Mouse (Mus musculus) gastrocnemius, postnatal 36 days (tissue): Measurements from ENCODE around the gene Nfatc3. TPM values are rescaled to one million over a fixed set of nuclear protein-coding genes. Genes with fewer than 3 reads are reported as not detected.
"Not testable (repeated sequence)": the region's sequence is repeated elsewhere in the genome, so short reads cannot be mapped to it uniquely, and the experiment has no call there.

Experiments
- DNase-seq, 2 experiments: peaks; one replicate each; pipeline ENCODE4 v3.0.0; 2022
- intact Hi-C: fragments of 180-260 bp; cut with DNase I; formaldehyde crosslinking; loops from one replicate; pipeline ENCODE4 v1.15.1; 2025
- long read RNA-seq, 2 experiments: library from polyadenylated mRNA; stranded (forward); transcript quantifications; one replicate each; pipeline ENCODE4 v2.0.0; 2021
- total RNA-seq, 2 experiments: library from RNA; stranded (reverse); gene quantifications; 2 replicates each; pipeline ENCODE4 v1.2.3; 2021

Gene Nfatc3
- total RNA-seq: 10 to 100 TPM; 19.5 to 22.8 TPM
- long read RNA-seq, experiment 1, partial matches to known transcripts: 0 of 10 reads
- long read RNA-seq, experiment 1, other reads (novel, unspliced or antisense): 10 of 10 reads
- long read RNA-seq, experiment 2, partial matches to known transcripts: 0 of 20 reads
- long read RNA-seq, experiment 2, other reads (novel, unspliced or antisense): 20 of 20 reads

- intact Hi-C loops: no loop called here
- peak; percentile 88 to 94 for DNase-seq
Observed at GRCm38 (mm10) chr8:106058731-106059612, at the start of gene Nfatc3. Nfatc3 (plus strand) TSS chr8:106058840.

- DNase-seq: peak; percentile 81 to 84
- intact Hi-C loops: no loop called here
Observed at GRCm38 (mm10) chr8:106010748-106011642, 47.6 kb upstream of the Nfatc3 start.

GRCm38 (mm10) chr8:106011643-106011986, 47.0 kb upstream of the Nfatc3 start, which contains the start of gene Ddx28:
Ddx28 (minus strand) TSS chr8:106011882.
- no peak for DNase-seq
- intact Hi-C loops: no loop called here

- intact Hi-C loops, DNase-seq: not testable (repeated sequence)
Observed at GRCm38 (mm10) chr8:106012203-106012602, 46.4 kb upstream of the Nfatc3 start.

- intact Hi-C loops: no loop called here
- no peak for DNase-seq
Observed at GRCm38 (mm10) chr8:106016284-106016683, 42.4 kb upstream of the Nfatc3 start.

GRCm38 (mm10) chr8:106017130-106017529, 41.5 kb upstream of the Nfatc3 start:
- DNase-seq: no peak
- intact Hi-C loops: no loop called here

- DNase-seq: no peak
- intact Hi-C loops: no loop called here
Observed at GRCm38 (mm10) chr8:106018039-106018438, 40.6 kb upstream of the Nfatc3 start.

GRCm38 (mm10) chr8:106022483-106022882, 36.2 kb upstream of the Nfatc3 start:
- peak; percentile 45 to 54 for DNase-seq
- intact Hi-C loops: loop anchor here (1.0 to 10.0 kb wide), 3 partner anchors 31 to 308 kb away; partner anchors contain the start of gene Dus2

- intact Hi-C loops: no loop called here
- DNase-seq: no peak
Observed at GRCm38 (mm10) chr8:106038721-106039120, 19.9 kb upstream of the Nfatc3 start.

- DNase-seq: no peak
- intact Hi-C loops: no loop called here
Observed at GRCm38 (mm10) chr8:106039605-106040004, 19.0 kb upstream of the Nfatc3 start.

GRCm38 (mm10) chr8:106040218-106040617, 18.4 kb upstream of the Nfatc3 start:
- intact Hi-C loops: no loop called here
- DNase-seq: no peak

- intact Hi-C loops: no loop called here
- DNase-seq: no peak
Observed at GRCm38 (mm10) chr8:106043055-106043454, 15.6 kb upstream of the Nfatc3 start.

GRCm38 (mm10) chr8:106044151-106044550, 14.5 kb upstream of the Nfatc3 start:
- DNase-seq: peak; percentile 29 to 47
- intact Hi-C loops: no loop called here

- intact Hi-C loops: no loop called here
- DNase-seq: no peak
Observed at GRCm38 (mm10) chr8:106046872-106047559, 11.6 kb upstream of the Nfatc3 start.

- DNase-seq: no peak
- intact Hi-C loops: no loop called here
Observed at GRCm38 (mm10) chr8:106047854-106048630, 10.6 kb upstream of the Nfatc3 start.

GRCm38 (mm10) chr8:106049840-106050239, 8.8 kb upstream of the Nfatc3 start:
- no peak for DNase-seq
- intact Hi-C loops: no loop called here

GRCm38 (mm10) chr8:106051068-106051467, 7.6 kb upstream of the Nfatc3 start:
- intact Hi-C loops: no loop called here
- no peak for DNase-seq

GRCm38 (mm10) chr8:106052510-106053089, 6.0 kb upstream of the Nfatc3 start:
- intact Hi-C loops: no loop called here
- no peak for DNase-seq

GRCm38 (mm10) chr8:106054190-106054811, 4.3 kb upstream of the Nfatc3 start:
- DNase-seq: no peak
- intact Hi-C loops: no loop called here
